ENCODE assay signal across 8 mouse cellular contexts in genomic region chr12:108255511-108255919, GRCm38 (mm10). TPM values are rescaled to one million over a fixed set of nuclear protein-coding genes. Genes with fewer than 3 reads are reported as not detected.
DNase-seq lines count a peak whose midpoint lies in the region; ATAC-seq and TF ChIP-seq lines count a peak whose summit lies in the region.

No protein-coding gene starts in this region.

- intact Hi-C loops in heart, adult 2 months (cut with DNase I): no loop called here
- intact Hi-C loops in heart, postnatal 25 days (cut with DNase I): no loop called here

- no peaks in the 10 kb centered on the region for H3K36me3 ChIP-seq in heart, adult 2 months (ENCODE audit: control insufficient read depth, insufficient read depth, low read length)
- H3K36me3 ChIP-seq in forebrain, embryonic 13.5 days (ENCODE audit: poor library complexity, severe bottlenecking): no peaks in the 10 kb centered on the region
- no peaks in the 10 kb centered on the region for H3K36me3 ChIP-seq in midbrain, postnatal 0 days (ENCODE audit: insufficient read depth, low read length)

- WGBS in heart, adult 2 months: 8% methylated on average over 8 of the region's 8 CpGs
- whole genome bisulfite sequencing in forebrain, embryonic 13.5 days: 0% methylated on average over 8 of the region's 8 CpGs
- WGBS in midbrain, postnatal 0 days: 10% methylated on average over 8 of the region's 8 CpGs

- no peaks in the 10 kb centered on the region for H3K27me3 ChIP-seq in heart, adult 2 months (ENCODE audit: control insufficient read depth, insufficient read depth, low read length)
- no peaks in the 10 kb centered on the region for H3K27me3 ChIP-seq in forebrain, embryonic 13.5 days
- H3K27me3 ChIP-seq in midbrain, postnatal 0 days (ENCODE audit: insufficient read depth, low read length): no peaks in the 10 kb centered on the region

- H3K79me2 ChIP-seq in heart, adult 2 months (replicated peaks; ENCODE audit: control insufficient read depth, insufficient read depth, low read length): peaks cover 6% of the 10 kb centered on the region

- no peak overlapping the region for H3K4me2 ChIP-seq in forebrain, embryonic 13.5 days
- 0 out of 2 replicates have a peak overlapping the region, but pooled peaks have one; percentile 12 for H3K4me2 ChIP-seq in midbrain, postnatal 0 days (ENCODE audit: low read depth, low read length, poor library complexity, severe bottlenecking)

- no peak for TF ChIP-seq EP300 in heart, adult 2 months (IDR thresholded peaks at IDR 0.05; ENCODE audit: insufficient read depth, low read depth, low read length)

- H3K4me1 ChIP-seq in heart, adult 2 months (ENCODE audit: control insufficient read depth, insufficient read depth, low read length): peaks cover 22% of the 10 kb centered on the region
- peaks cover 60% of the 10 kb centered on the region for H3K4me1 ChIP-seq in forebrain, embryonic 13.5 days
- H3K4me1 ChIP-seq in midbrain, postnatal 0 days (ENCODE audit: insufficient read depth, low read length): peaks cover 20% of the 10 kb centered on the region; the same call in 1 of the 2 replicates

- no peak overlapping the region for H3K4me3 ChIP-seq in heart, adult 2 months
- H3K4me3 ChIP-seq in forebrain, embryonic 13.5 days: no peak overlapping the region
- no peak overlapping the region for H3K4me3 ChIP-seq in midbrain, postnatal 0 days (ENCODE audit: low read depth, low read length)

- H3K9me3 ChIP-seq in forebrain, embryonic 13.5 days (replicated peaks): no peaks in the 10 kb centered on the region
- H3K9me3 ChIP-seq in midbrain, postnatal 0 days (ENCODE audit: low read length): no peaks in the 10 kb centered on the region

- TF ChIP-seq CTCF in heart, adult 2 months (IDR thresholded peaks at IDR 0.05): no peak
- TF ChIP-seq CTCF in midbrain, postnatal 0 days (IDR thresholded peaks at IDR 0.05): no peak

- peak overlapping the region; percentile 38 for H3K27ac ChIP-seq in heart, adult 2 months
- H3K27ac ChIP-seq in forebrain, embryonic 13.5 days: peak overlapping the region; percentile 20; the same call in 1 of the 2 replicates
- 0 out of 2 replicates have a peak overlapping the region, but pooled peaks have one; percentile 38 for H3K27ac ChIP-seq in midbrain, postnatal 0 days (ENCODE audit: low read depth, low read length)

- TF ChIP-seq POLR2A in heart, adult 2 months (IDR thresholded peaks at IDR 0.05; ENCODE audit: insufficient read depth, low read depth, low read length): no peak

- H3K9ac ChIP-seq in heart, adult 2 months (ENCODE audit: low read depth, low read length): no peak overlapping the region; the same call in 1 of the 2 replicates
- H3K9ac ChIP-seq in forebrain, embryonic 13.5 days: no peak overlapping the region
- peak overlapping the region; percentile 19; the same call in 1 of the 2 replicates for H3K9ac ChIP-seq in midbrain, postnatal 0 days (replicated peaks; ENCODE audit: low read length, poor library complexity, severe bottlenecking)

- peak in 1 of 2 experiments; percentile 54 for DNase-seq in heart, adult 2 months
- no peak for DNase-seq in heart, postnatal 25 days (ENCODE audit: low spot score)
- peak; percentile 32 for DNase-seq in ZHBTc4 (ENCODE audit: low read depth, low spot score)
- peak; percentile 70 for DNase-seq in kidney, adult 9 months
- no peak for DNase-seq in midbrain, postnatal 0 days (ENCODE audit: low spot score)
- DNase-seq in thymus, postnatal 0 days (ENCODE audit: low spot score): no peak
- DNase-seq in thymus, postnatal 25 days: no peak

- ATAC-seq in forebrain, embryonic 13.5 days: 0 out of 2 replicates have a peak, but pooled peaks have one; percentile 39
- ATAC-seq in midbrain, postnatal 0 days (ENCODE audit: low FRiP score): no peak

RNA-seq across cellular contexts. Expression of gene Ccdc85c, which starts 19.7 kb away (rescaled TPM):
- total RNA-seq in heart, adult 2 months (2021): 10 to 100 TPM; 39.2 to 43.9 TPM
- polyA plus RNA-seq in heart, adult 2 months (2012; rRNA removed): 27.1 and 29.3 TPM in 2 replicates
- total RNA-seq in heart, postnatal 25 days (2021): 10 to 100 TPM; 36.4 to 40.9 TPM
- 16.2 and 17.4 TPM in 2 replicates for polyA plus RNA-seq in forebrain, embryonic 13.5 days (2015; fragmentation: Nextera tagmentation; extraction: Ambion mirVana)
- 69.1 and 89.6 TPM in 2 replicates for total RNA-seq in midbrain, postnatal 0 days (2014; rRNA removed)
- polyA plus RNA-seq in midbrain, postnatal 0 days (2015; fragmentation: Nextera tagmentation; extraction: Ambion mirVana): 16.6 and 19.9 TPM in 2 replicates
- 11.3 and 13.6 TPM in 2 replicates for polyA plus RNA-seq in thymus, postnatal 0 days (2015; fragmentation: Nextera tagmentation; extraction: Ambion mirVana)

RNA-seq across cellular contexts. Expression of gene Hhipl1, which starts 50.6 kb away (rescaled TPM):
- total RNA-seq in heart, adult 2 months (2021): 1 to 10 TPM; 1.2 to 1.5 TPM
- polyA plus RNA-seq in heart, adult 2 months (2012; rRNA removed): 1.6 and 1.8 TPM in 2 replicates
- total RNA-seq in heart, postnatal 25 days (2021): 1 to 10 TPM in 1 of 2 experiments, under 1 TPM in 1; 0.95 to 1.7 TPM
- 2.5 and 2.7 TPM in 2 replicates for polyA plus RNA-seq in forebrain, embryonic 13.5 days (2015; fragmentation: Nextera tagmentation; extraction: Ambion mirVana)
- total RNA-seq in midbrain, postnatal 0 days (2014; rRNA removed): 9.3 and 10.4 TPM in 2 replicates
- polyA plus RNA-seq in midbrain, postnatal 0 days (2015; fragmentation: Nextera tagmentation; extraction: Ambion mirVana): 2.7 and 2.9 TPM in 2 replicates
- 0.05 TPM in 2 replicates for polyA plus RNA-seq in thymus, postnatal 0 days (2015; fragmentation: Nextera tagmentation; extraction: Ambion mirVana)

Comparison
In these comparisons a context has a peak if more than half of its experiments do, and no peak if none do; other contexts are left out.
1. DNase-seq: peak in ZHBTc4 (single experiment) and kidney, adult 9 months (single experiment); none in heart, postnatal 25 days (single experiment), midbrain, postnatal 0 days (single experiment), thymus, postnatal 0 days (single experiment) and thymus, postnatal 25 days (single experiment).
2. Peak in every context shown above with its lines, with median percentiles within 50 percentile points of each other: H3K27ac ChIP-seq.